In the genomic region with DNA sequence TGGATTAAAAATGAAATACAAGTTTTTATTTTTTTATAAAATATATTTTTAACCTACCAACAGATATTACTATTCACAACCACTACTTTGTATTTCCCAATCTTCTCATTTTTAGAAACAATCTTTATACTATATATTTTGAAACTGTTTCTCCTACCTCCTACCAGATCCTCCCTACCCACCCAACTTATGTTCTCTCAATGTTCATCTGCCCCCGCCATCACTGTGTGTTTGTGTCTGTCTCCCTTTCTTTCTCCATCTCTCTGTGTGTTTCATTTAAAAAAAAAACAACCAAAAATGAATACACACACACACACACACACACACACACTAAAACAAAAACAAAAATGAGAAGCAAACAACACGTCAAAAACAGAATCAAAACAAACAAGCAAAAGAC, we compare ENCODE assay signal across 22 mouse cellular contexts.
A peak's percentile ranks its signal among the peaks of the same experiment; 100 is the strongest.
DNase-seq lines count a peak whose midpoint lies in the region; ATAC-seq lines count a peak whose summit lies in the region.
"Had no signal": no experiment of that assay in that cellular context is flagged by ENCODE, and none has a peak within 500 bp of the region (broad histone marks: within the 10 kb centered on the region; RNA-seq: fewer than 3 reads in every experiment).

No protein-coding gene starts in this region.

- H3K4me1 ChIP-seq in intestine, embryonic 16.5 days (ENCODE audit: control insufficient read depth, insufficient read depth, low read length), result no peaks in the 10 kb centered on the region

- no peak overlapping the region for H3K9ac ChIP-seq in intestine, embryonic 16.5 days (ENCODE audit: low read depth, low read length)

- no peaks in the 10 kb centered on the region for H3K36me3 ChIP-seq in intestine, embryonic 16.5 days (ENCODE audit: control insufficient read depth, insufficient read depth, low read length)
- H3K36me3 ChIP-seq: G1E had no signal

- no peak overlapping the region for H3K4me2 ChIP-seq in intestine, embryonic 16.5 days (ENCODE audit: low read depth, low read length)

- no peak for DNase-seq in frontal cortex, postnatal 14 days (ENCODE audit: low spot score in 2 of 2)
- peak; percentile 58 for DNase-seq in brain, adult 2 months (ENCODE audit: low read depth, low spot score)
- peak; percentile 36 for DNase-seq in telencephalon, adult 2 months (ENCODE audit: low read depth, low spot score)
- no peak for DNase-seq in gastrocnemius, postnatal 10 days
- DNase-seq: adrenal gland, adult 2 months; adrenal gland, adult 8-10 months; adrenal gland, postnatal 10 days; adrenal gland, postnatal 14 days; adrenal gland, postnatal 25 days; adrenal gland, postnatal 36 days; B cell, adult 2 months; cerebellum, adult 11 months; cerebellum, adult 11-12 months; cerebellum, adult 18-20 months; cerebellum, adult 2 months had no signal

- peak; percentile 95 for ATAC-seq in frontal cortex, adult (ENCODE audit: low TSS enrichment)
- no peak for ATAC-seq in intestine, embryonic 16.5 days
- ATAC-seq: activated CD4-positive, CD25-positive, alpha-beta regulatory T cell, adult 4 months; CD4-positive, CD25-positive, alpha-beta regulatory T cell, adult 4 months; Patski had no signal

- no peak overlapping the region for H3K4me3 ChIP-seq in intestine, embryonic 16.5 days (ENCODE audit: low read length)

- no peaks in the 10 kb centered on the region for H3K27me3 ChIP-seq in intestine, embryonic 16.5 days (replicated peaks; ENCODE audit: control insufficient read depth, insufficient read depth, low read length)
- H3K27me3 ChIP-seq: CH12.LX, Patski had no signal

- H3K9me3 ChIP-seq in intestine, embryonic 16.5 days (ENCODE audit: control insufficient read depth, low read length), result no peaks in the 10 kb centered on the region

- H3K27ac ChIP-seq in intestine, embryonic 16.5 days (ENCODE audit: low read length), result no peak overlapping the region

- 83% methylated on average over 2 of the region's 2 CpGs for WGBS in intestine, embryonic 16.5 days

Comparison
In these comparisons a context has a peak if more than half of its experiments do, and no peak if none do; other contexts are left out.
1. DNase-seq: peak in brain, adult 2 months (single experiment) and telencephalon, adult 2 months (single experiment); none in frontal cortex, postnatal 14 days (0 of 2) and gastrocnemius, postnatal 10 days (single experiment).